Mouse (Mus musculus) midbrain, embryonic 15.5 days (tissue): ENCODE results near the gene Duox1. TPM values are rescaled to one million over a fixed set of nuclear protein-coding genes. Genes with fewer than 3 reads are reported as not detected.

Experiments
- ATAC-seq: fragments of 200-750 bp; cut with Nextera tagmentation; replicated peaks from 2 replicates; pipeline ENCODE4 v1.8.0; 2017; ENCODE audit warnings: moderate TSS enrichment
- H3K27ac ChIP-seq: fragments of 300-500 bp; sonication (generic); 2 replicates; pipeline ENCODE4 v1.5.1; 2015; ENCODE audit warnings: mild to moderate bottlenecking, inconsistent platforms
- H3K27me3 ChIP-seq: fragments of 300-500 bp; sonication (generic); replicated peaks from 2 replicates; pipeline ENCODE4 v1.6.1; 2015; ENCODE audit warnings: inconsistent platforms
- H3K36me3 ChIP-seq: fragments of 300-500 bp; sonication (generic); replicated peaks from 2 replicates; pipeline ENCODE4 v1.6.1; 2015; ENCODE audit warnings: inconsistent platforms
- H3K4me1 ChIP-seq: fragments of 300-500 bp; sonication (generic); 2 replicates; pipeline ENCODE4 v1.6.1; 2015; ENCODE audit warnings: inconsistent platforms
- H3K4me2 ChIP-seq: fragments of 300-500 bp; sonication (generic); 2 replicates; pipeline ENCODE4 v1.6.1; 2015; ENCODE audit warnings: inconsistent platforms, mild to moderate bottlenecking, moderate library complexity
- H3K4me3 ChIP-seq: fragments of 300-500 bp; sonication (generic); 2 replicates; pipeline ENCODE4 v1.5.1; 2015; ENCODE audit warnings: mild to moderate bottlenecking, inconsistent platforms
- H3K9ac ChIP-seq: fragments of 300-500 bp; sonication (generic); 2 replicates; pipeline ENCODE4 v1.6.1; 2015; ENCODE audit warnings: mild to moderate bottlenecking, inconsistent platforms
- H3K9me3 ChIP-seq: fragments of 300-500 bp; sonication (generic); 2 replicates; pipeline ENCODE4 v1.6.1; 2016; ENCODE audit warnings: inconsistent platforms
- WGBS: fragments of 180-500 bp; shearing (Covaris S2); methylation state at CpG from one replicate; pipeline ENCODE4 v1.1.7; 2015; ENCODE audit warnings: mixed read lengths; 5-methylcytosine and 5-hydroxymethylcytosine counted together
- polyA plus RNA-seq: library from polyadenylated mRNA; unstranded; fragments of >200 nt; fragmentation: Nextera tagmentation; extraction: Ambion mirVana; gene quantifications from 2 replicates; pipeline ENCODE4 v1.2.1, GENCODE M21; 2015

Duox1 gene
- polyA plus RNA-seq, 1 experiment from 2014 or later, result 0.13 TPM

DNA sequence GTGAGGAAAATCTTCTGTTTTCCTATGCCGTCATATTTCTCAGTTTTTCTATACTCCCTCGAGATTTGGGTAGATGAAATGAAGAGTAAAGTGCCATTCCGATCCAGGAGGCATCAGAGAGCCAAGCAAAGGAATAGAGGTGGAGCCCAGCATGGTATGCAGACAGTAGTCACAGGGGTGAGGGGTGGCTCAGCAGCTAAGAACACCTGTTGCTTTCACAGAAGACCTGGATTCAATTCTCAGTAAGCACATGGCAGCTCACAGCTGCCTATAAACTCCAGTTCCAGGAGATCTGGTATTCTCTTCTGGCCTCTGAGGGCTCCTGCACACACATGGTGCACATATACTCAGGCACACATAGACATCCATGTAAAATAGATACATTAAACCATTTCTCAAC, 56.6 kb downstream of the Duox1 start:
- Histone ChIP-seq H3K4me2 (no peak overlapping the region), H3K9me3 (no peaks in the 10 kb centered on the region), H3K27ac (no peak overlapping the region), H3K4me1 (peaks cover 21% of the 10 kb centered on the region), H3K36me3 (no peaks in the 10 kb centered on the region), H3K9ac (no peak overlapping the region), H3K4me3 (no peak overlapping the region), H3K27me3 (no peaks in the 10 kb centered on the region)
- no peak for ATAC-seq
- WGBS, result 70% methylated on average over 3 of the region's 3 CpGs

DNA sequence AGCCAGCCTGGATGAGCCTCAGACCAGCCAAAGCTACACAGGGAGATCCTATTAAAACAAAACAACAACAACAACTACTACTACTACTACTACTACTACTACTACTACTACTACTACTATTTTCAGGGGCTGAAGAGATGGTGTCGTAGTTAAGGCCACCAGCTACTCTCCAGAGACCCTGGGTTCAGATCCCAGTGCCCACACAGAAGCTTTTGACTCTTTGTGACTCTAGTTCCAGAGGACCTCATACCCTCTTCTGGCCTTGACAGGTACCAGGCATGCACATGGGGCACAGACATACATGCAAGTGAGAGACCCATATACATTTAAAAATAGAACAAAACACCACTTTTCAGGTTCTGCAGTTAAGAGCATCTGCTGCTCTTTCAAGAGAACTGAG, 57.1 kb downstream of the Duox1 start:
- H3K4me2 ChIP-seq, result no peak overlapping the region
- no peak overlapping the region for H3K27ac ChIP-seq
- no peaks in the 10 kb centered on the region for H3K27me3 ChIP-seq
- H3K36me3 ChIP-seq, result no peaks in the 10 kb centered on the region
- H3K4me1 ChIP-seq, result peaks cover 17% of the 10 kb centered on the region
- H3K4me3 ChIP-seq, result no peak overlapping the region
- 95% methylated on average over 1 of the region's 1 CpGs for WGBS
- no peak overlapping the region for H3K9ac ChIP-seq
- no peak for ATAC-seq
- H3K9me3 ChIP-seq, result no peaks in the 10 kb centered on the region

DNA sequence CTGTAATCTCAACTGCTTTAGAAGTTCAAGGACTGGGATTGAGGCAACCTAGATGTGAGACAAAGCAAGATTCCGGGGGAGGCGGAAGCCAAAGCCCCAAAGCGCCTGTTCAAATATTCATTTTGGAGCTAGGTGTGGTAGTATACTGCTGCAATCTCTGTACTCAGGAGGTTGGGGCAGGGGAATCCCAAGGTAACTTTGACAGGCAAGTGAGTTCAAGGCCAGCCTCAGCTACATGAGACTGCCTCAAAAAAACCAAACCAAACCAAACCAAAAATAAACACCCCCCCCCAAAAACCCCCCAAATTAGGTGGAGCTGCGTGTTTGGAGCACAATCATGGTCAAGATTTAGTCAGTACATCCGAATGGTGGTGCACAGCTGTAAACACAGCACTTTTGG, 58.5 kb downstream of the Duox1 start:
- H3K27ac ChIP-seq, result no peak overlapping the region
- H3K4me3 ChIP-seq, result 0 out of 2 replicates have a peak overlapping the region, but pooled peaks have one; percentile 73
- no peak overlapping the region for H3K9ac ChIP-seq
- H3K9me3 ChIP-seq, result no peaks in the 10 kb centered on the region
- no peaks in the 10 kb centered on the region for H3K36me3 ChIP-seq
- no peaks in the 10 kb centered on the region for H3K27me3 ChIP-seq
- no peak overlapping the region for H3K4me2 ChIP-seq
- ATAC-seq, result no peak
- WGBS, result 77% methylated on average over 5 of the region's 5 CpGs
- H3K4me1 ChIP-seq, result peaks cover 13% of the 10 kb centered on the region

DNA sequence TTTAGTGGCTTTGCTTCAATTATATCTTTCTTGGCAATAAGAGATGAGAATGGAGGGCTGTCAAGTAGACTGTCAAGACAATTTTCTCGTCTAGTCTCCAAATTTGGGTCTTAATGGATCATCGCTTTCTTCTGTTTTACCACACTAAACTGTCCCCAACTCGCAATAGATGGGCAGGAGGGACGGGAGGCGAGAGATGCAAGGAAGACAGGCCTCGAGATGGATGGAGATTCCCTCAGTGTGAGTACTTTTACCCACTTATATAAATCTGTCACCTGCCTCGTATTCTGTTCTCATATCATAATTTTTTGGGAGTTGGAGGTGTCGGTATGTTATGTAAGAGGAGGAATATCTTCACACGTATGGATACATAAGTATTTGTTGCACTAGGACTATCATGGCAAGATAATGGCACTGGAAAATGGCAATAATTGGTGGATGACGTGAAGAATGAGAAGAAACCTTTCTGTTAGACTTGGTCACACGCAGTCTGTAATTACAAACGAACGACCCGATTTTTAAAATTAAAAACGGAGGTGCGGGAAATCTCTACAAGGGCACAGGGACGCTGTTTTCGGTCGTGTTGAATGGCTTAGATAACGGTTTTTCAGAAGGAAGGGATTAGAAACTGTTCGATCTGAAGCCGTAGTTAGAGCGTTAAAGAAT, 59.3 kb downstream of the Duox1 start:
- Histone ChIP-seq H3K9me3 (no peaks in the 10 kb centered on the region), H3K4me3 (peak overlapping the region; percentile 73), H3K27me3 (no peaks in the 10 kb centered on the region), H3K27ac (peak overlapping the region; percentile 92), H3K4me2 (peak overlapping the region; percentile 46), H3K9ac (peak overlapping the region; percentile 53), H3K4me1 (peaks cover 13% of the 10 kb centered on the region), H3K36me3 (no peaks in the 10 kb centered on the region)
- ATAC-seq, result no peak
- 13% methylated on average over 23 of the region's 23 CpGs for WGBS

DNA sequence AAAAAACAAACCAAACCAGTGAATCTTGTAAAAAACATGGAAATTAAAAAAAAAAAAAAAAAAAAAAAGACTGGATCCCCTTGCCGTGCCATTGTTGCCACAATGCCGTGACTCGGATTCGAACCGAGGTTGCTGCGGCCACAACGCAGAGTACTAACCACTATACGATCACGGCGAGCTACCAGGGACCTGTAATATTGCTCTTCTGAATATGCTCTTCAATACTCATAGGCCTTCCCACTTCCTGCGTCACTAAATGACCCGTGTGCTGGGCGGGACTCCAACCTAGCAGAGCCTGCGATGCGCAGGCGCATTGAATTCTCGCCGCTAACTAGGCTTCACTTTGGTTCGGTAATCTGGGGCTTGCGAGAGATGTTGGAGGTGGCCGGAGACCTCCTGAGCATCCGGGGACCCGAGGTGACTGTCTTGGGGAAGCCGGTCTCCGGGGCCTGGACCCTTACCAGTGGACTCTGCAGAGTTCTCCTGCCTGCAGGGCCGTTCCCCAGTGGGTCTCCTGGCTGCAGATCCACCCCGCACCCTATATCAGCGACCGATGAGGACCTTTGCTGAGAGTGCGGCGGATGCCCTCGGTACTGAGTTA, 60.0 kb downstream of the Duox1 start:
- Histone ChIP-seq H3K9me3 (no peaks in the 10 kb centered on the region), H3K27ac (peak overlapping the region; percentile 92), H3K4me2 (peak overlapping the region; percentile 92), H3K4me3 (peak overlapping the region; percentile 73), H3K36me3 (no peaks in the 10 kb centered on the region), H3K4me1 (peaks cover 13% of the 10 kb centered on the region), H3K27me3 (no peaks in the 10 kb centered on the region), H3K9ac (peak overlapping the region; percentile 66)
- ATAC-seq, result peak; percentile 83
- WGBS, result under 1% methylated on average over 32 of the region's 32 CpGs

DNA sequence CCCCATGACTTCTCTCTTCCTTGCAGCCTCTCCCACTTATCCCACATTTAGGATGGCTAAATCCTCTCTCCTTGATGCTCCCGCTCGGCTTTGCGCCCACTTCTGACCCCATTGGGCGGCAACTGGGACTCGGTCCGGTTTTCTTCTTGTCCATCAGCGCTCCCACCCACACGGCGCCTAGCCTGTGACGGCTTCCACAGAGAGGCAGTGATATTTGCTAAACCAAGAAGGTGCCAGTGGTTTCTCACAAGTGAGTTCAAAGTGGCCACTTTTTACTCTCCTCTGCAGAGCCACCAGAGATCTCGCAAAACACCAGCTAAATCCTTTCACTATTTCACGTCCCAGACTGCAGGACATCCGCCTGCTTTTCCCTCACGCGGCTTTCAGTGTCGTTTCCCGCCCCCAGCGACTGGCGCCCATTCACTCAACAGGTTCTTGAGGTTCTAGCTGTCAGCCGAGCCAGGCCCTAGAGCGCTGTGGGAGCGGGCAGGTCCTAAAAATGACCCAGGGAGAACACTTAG, 60.6 kb downstream of the Duox1 start:
- Histone ChIP-seq H3K36me3 (no peaks in the 10 kb centered on the region), H3K27ac (peak overlapping the region; percentile 92), H3K4me2 (peak overlapping the region; percentile 92), H3K4me3 (peak overlapping the region; percentile 73), H3K9me3 (no peaks in the 10 kb centered on the region), H3K4me1 (peaks cover 13% of the 10 kb centered on the region), H3K9ac (peak overlapping the region; percentile 66), H3K27me3 (no peaks in the 10 kb centered on the region)
- WGBS, result under 1% methylated on average over 22 of the region's 22 CpGs
- ATAC-seq, result peak; percentile 0; the same call in 1 of the 2 replicates

DNA sequence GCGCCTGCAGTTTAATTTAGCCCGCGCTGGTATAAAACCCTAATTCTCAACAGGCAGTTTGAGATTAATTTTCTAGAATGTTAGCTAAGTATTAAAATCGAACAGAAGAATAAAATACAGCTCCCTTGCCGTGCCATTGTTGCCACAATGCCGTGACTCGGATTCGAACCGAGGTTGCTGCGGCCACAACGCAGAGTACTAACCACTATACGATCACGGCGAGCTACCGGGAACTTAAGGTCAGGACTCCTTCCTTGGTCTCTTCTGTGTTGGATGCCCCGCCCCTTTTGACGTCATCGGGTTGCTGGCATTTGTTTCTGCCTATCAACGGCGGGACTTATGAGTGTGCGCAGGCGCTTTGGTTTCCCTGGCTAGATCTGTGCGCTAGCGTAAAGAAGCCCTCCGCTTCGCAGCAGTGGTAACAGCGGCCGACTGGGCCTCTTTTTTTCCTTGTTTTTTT, 61.8 kb downstream of the Duox1 start:
- peak overlapping the region; percentile 90 for H3K27ac ChIP-seq

DNA sequence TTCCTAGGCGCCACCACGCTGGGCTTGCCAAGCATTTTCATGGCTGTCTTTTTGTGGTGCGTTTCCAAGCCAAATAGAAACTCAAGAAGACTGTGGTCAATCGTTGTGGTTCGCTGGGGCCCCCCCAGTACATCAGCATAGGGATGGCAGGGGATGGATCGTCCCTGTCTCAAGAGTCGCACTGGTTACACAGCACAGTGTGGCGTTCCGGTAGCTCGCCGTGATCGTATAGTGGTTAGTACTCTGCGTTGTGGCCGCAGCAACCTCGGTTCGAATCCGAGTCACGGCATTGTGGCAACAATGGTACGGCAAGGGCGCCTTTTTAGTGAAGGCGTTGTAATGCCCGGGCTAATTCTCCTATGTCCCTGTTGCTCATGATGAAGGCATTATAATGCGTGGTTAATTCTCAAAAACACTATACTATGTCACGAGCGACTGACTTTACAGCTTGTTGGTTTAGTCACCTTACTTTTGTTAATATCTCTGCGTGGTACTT, 62.3 kb downstream of the Duox1 start:
- H3K4me2 ChIP-seq, result peak overlapping the region; percentile 45
- H3K9ac ChIP-seq, result peak overlapping the region; percentile 57
- H3K4me3 ChIP-seq, result peak overlapping the region; percentile 51
- H3K27ac ChIP-seq, result peak overlapping the region; percentile 90
- H3K9me3 ChIP-seq, result no peaks in the 10 kb centered on the region
- no peaks in the 10 kb centered on the region for H3K36me3 ChIP-seq
- peak; percentile 87 for ATAC-seq
- peaks cover 13% of the 10 kb centered on the region for H3K4me1 ChIP-seq
- WGBS, result under 1% methylated on average over 26 of the region's 26 CpGs
- no peaks in the 10 kb centered on the region for H3K27me3 ChIP-seq

More for the DNA sequence above, 61.8 kb downstream of the Duox1 start:
- no peaks in the 10 kb centered on the region for H3K27me3 ChIP-seq
- peak overlapping the region; percentile 51 for H3K4me3 ChIP-seq
- peak overlapping the region; percentile 57 for H3K9ac ChIP-seq
- H3K36me3 ChIP-seq, result no peaks in the 10 kb centered on the region
- peak; percentile 91 for ATAC-seq
- H3K9me3 ChIP-seq, result no peaks in the 10 kb centered on the region
- peak overlapping the region; percentile 45 for H3K4me2 ChIP-seq
- peaks cover 13% of the 10 kb centered on the region for H3K4me1 ChIP-seq
- under 1% methylated on average over 28 of the region's 28 CpGs for whole genome bisulfite sequencing

DNA sequence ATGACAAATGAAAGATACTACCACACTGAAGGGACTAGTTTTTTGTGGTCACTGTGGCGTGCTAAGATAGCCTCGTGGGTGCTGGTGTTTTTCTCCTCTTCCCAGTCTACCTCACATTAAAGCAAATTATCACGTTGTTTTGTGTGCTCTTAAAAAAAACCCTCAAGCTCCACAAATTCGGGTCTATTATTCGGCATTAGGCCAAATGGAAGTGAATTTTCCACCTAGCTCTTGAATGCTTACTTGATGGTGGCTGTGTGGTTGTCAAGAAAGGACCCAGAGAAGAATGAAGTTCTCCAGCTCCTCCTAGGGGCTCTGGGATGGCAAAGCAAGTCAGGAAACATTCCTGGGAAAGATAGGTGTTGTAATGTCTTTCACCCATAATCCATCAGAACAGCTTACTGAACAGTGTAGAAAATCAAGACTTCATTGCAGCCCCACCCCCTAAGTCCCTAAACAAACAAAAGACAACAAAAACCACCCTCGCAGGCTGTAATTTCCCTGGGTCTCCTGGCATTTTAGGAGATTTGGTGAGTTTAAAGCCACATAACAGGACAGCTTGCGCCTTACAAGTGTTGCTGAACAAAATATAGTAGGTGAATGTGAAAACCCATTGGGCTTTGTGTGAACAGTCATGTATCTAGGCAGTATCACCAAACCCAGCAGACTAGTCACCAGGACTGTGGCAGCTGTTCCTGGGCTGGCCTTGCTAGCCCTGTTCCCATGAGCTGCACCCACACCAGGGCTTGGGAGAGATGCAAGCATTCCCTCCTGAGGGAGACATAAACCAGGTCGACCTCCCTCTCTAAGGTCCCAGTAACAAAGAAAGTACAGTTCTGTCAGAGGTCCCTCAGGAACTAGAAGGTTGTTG, 63.2 kb downstream of the Duox1 start:
- 17% methylated on average over 8 of the region's 8 CpGs for WGBS
- H3K4me1 ChIP-seq, result peaks cover 13% of the 10 kb centered on the region
- H3K27ac ChIP-seq, result peak overlapping the region; percentile 90

DNA sequence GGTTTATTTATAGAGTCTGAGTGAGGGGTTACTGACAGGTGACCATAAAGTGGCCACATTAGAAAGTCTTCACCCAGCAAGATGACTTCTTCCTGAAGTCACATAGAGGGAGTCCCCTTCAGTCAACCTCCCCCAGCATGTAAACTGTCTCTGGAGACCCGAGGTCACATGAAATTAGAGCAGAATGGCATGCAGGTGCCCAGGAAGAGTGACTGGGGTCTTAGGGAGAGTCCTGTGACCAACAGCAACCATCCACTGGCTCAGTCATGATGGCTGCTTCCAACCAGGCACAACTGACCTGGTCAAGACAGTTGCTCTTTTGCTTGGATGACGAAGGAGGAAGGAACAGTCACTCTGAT, 63.8 kb downstream of the Duox1 start:
- Histone ChIP-seq H3K9ac (no peak overlapping the region), H3K4me2 (no peak overlapping the region), H3K27ac (no peak overlapping the region), H3K4me1 (peaks cover 11% of the 10 kb centered on the region), H3K27me3 (no peaks in the 10 kb centered on the region), H3K9me3 (no peaks in the 10 kb centered on the region), H3K4me3 (no peak overlapping the region), H3K36me3 (no peaks in the 10 kb centered on the region)
- 48% methylated on average over 2 of the region's 2 CpGs for WGBS
- ATAC-seq, result no peak

More for the DNA sequence above, 63.2 kb downstream of the Duox1 start:
- Histone ChIP-seq H3K27me3 (no peaks in the 10 kb centered on the region), H3K4me3 (peak overlapping the region; percentile 51), H3K9me3 (no peaks in the 10 kb centered on the region), H3K9ac (peak overlapping the region; percentile 57; the same call in 1 of the 2 replicates), H3K36me3 (no peaks in the 10 kb centered on the region), H3K4me2 (peak overlapping the region; percentile 45)
- ATAC-seq, result 0 out of 2 replicates have a peak, but pooled peaks have one; percentile 12

DNA sequence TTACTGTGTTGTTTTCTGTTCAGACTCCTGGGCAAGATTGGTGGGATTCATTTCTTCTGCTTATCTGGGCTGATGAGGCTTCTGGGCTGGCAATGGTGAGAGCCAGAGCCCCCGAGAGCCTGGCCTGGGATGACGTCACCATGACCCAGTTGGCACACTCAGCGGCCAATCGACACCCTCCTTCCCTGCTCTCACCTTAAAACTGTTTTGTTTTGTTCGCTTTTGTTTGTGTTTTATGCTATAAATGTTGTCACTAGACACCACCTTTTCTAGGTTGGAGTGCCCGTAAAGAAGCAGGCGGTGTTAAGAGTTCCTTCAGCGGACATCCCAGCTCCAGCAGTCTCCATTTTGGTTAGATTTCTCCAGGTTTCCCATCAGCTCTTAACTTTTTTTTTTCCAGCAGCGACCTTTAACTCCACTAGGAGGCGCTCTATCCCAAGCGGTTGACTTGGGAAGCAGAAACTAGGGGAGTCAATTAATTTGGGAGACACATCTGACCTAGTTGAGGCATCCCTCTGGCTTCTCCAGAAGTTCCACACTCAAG, 65.4 kb downstream of the Duox1 start:
- Histone ChIP-seq H3K4me3 (peak overlapping the region; percentile 17; the same call in 1 of the 2 replicates), H3K36me3 (no peaks in the 10 kb centered on the region), H3K9me3 (no peaks in the 10 kb centered on the region), H3K4me1 (peaks cover 6% of the 10 kb centered on the region), H3K27ac (no peak overlapping the region), H3K9ac (no peak overlapping the region), H3K4me2 (peak overlapping the region; percentile 35; the same call in 1 of the 2 replicates), H3K27me3 (no peaks in the 10 kb centered on the region)
- 12% methylated on average over 11 of the region's 11 CpGs for WGBS
- no peak for ATAC-seq
